Mouse (Mus musculus): ENCODE measurements around the gene Gm20388. TPM values are rescaled to one million over a fixed set of nuclear protein-coding genes. Genes with fewer than 3 reads are reported as not detected.

The Gm20388 gene
- total RNA-seq, 2 experiments from 2014 or later = 8.8 TPM

- DNase-seq (ENCODE audit: extremely low spot score in 1 of 2, low spot score in 1 of 2) = no peak
Observed at GRCm38 (mm10) chr8:123657826-123658225, 3747.2 kb downstream of the Gm20388 start.

DNA sequence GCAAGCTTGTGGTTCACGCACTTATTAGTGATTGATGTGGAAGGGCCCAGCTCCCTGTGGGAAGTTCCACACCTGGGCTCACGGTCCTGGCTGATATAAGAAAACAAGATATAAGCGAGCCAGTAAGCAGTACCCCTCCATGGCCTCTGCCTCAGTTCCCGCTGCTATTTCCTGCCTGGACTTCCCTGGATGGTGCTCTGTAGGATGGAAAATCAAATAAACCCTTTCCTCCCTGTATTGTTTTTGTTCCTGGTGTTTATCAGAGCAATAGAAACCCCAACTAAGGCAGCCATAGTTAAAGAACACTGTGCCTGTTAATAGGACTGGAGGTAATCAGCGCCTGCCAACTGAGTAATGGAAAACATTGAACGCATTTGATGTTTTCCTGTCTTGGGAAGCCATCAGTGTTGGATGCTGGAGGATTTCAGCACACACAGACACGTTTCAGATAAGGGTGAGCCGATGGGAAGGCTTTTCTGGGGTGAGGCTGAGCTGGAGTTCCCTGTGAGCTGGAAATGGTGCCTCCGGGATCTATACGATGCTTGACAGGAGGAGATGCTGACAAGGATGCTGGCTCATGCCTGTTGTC lies 3748.9 kb downstream of the Gm20388 start:
- no peak for DNase-seq (ENCODE audit: extremely low spot score in 1 of 2, low spot score in 1 of 2)

GRCm38 (mm10) chr8:123661515-123661914 lies 3750.9 kb downstream of the Gm20388 start:
- no peak for DNase-seq (ENCODE audit: extremely low spot score in 1 of 2, low spot score in 1 of 2)

DNA sequence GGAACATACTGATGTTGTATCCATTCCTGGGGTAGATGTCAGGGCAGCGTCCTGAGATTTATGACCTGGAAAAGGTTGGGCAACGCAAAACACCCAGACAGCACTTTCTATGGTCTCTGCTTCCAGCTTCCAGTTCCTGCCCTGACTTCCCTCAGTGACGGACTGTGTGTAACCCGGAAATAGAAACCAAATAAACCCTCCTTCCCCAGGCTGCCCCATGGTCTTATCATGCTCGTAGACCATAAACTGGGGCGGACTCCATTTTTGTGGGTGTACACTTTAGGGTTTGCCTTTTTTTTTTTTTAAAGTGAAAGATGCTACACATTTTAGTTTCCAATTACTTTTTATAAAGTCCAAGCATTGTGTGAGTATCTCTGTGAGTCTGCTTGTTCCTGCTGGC lies 3754.9 kb downstream of the Gm20388 start:
- no peak for DNase-seq (ENCODE audit: extremely low spot score in 1 of 2, low spot score in 1 of 2)

DNA sequence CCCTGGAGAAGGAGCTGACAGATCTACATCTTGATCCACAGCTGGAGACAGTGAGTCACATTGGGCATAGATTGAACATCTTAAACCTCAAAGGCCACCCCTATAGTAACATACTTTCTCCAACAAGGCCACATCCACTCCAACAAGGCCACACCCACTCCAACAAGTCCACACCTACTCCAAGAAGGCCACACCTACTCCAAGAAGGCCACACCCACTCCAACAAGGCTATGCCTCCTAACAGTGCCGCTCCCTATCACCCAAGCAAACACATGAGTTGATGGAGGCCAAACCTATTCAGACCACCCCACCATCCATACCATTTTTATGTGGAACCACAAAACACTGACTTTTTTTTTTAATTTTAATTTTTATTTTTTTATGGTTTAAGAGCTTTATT lies 3756.2 kb downstream of the Gm20388 start:
- DNase-seq (ENCODE audit: extremely low spot score in 1 of 2, low spot score in 1 of 2) = no peak

DNA sequence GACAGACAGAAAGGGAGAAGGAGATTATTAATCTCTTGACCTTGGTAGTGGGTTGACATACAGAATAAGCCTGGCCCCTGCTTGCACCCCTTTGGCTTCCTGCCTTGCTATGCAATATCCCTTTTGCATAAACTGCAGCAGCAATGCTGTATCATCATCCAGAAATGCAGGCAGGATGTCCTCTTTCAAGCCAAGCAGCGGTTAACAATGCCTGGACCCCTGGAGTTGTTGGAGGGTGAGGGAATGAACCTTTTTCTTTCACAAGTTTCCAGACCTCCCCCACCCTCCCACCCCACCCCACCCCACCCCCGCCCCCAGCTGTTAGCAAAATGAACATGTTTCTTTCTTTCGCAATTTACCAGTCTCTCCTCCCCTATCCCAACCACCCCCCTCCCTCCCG lies 3758.0 kb downstream of the Gm20388 start:
- no peak for DNase-seq (ENCODE audit: extremely low spot score in 1 of 2, low spot score in 1 of 2)

DNA sequence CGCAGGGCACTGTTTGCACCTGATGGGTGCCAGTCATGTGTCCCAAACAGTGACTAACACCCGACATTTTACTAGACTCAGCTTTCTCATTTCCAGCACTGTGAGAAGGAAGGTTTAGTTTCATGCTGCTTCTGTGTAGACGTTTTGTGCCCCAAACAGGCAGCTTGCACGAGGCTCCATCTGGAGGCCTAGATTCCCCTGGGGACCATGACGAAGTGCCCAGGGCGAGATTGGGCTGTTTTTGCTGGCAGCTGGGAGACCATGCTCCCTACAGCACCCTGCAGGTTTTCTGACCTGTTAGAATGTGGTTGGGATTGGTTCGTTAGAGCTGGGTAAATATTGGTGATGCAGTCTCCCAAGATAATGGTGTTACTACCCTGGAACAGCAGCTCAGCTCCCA lies 3760.1 kb downstream of the Gm20388 start:
- DNase-seq (ENCODE audit: extremely low spot score in 1 of 2, low spot score in 1 of 2) = no peak

GRCm38 (mm10) chr8:123671454-123671853 lies 3760.8 kb downstream of the Gm20388 start:
- DNase-seq (ENCODE audit: extremely low spot score in 1 of 2, low spot score in 1 of 2) = no peak

- DNase-seq (ENCODE audit: extremely low spot score in 1 of 2, low spot score in 1 of 2) = no peak
Observed at GRCm38 (mm10) chr8:123672648-123673047, 3762.0 kb downstream of the Gm20388 start.

- DNase-seq (ENCODE audit: extremely low spot score in 1 of 2, low spot score in 1 of 2) = no peak
Observed at GRCm38 (mm10) chr8:123675611-123676010, 3765.0 kb downstream of the Gm20388 start.

GRCm38 (mm10) chr8:123678390-123678789 lies 3767.7 kb downstream of the Gm20388 start:
- no peak for DNase-seq (ENCODE audit: extremely low spot score in 1 of 2, low spot score in 1 of 2)

GRCm38 (mm10) chr8:123682073-123682761 lies 3771.6 kb downstream of the Gm20388 start:
- no peak for DNase-seq (ENCODE audit: extremely low spot score in 1 of 2, low spot score in 1 of 2)

- no peak for DNase-seq (ENCODE audit: extremely low spot score in 1 of 2, low spot score in 1 of 2)
Observed at GRCm38 (mm10) chr8:123683321-123683720, 3772.7 kb downstream of the Gm20388 start.

DNA sequence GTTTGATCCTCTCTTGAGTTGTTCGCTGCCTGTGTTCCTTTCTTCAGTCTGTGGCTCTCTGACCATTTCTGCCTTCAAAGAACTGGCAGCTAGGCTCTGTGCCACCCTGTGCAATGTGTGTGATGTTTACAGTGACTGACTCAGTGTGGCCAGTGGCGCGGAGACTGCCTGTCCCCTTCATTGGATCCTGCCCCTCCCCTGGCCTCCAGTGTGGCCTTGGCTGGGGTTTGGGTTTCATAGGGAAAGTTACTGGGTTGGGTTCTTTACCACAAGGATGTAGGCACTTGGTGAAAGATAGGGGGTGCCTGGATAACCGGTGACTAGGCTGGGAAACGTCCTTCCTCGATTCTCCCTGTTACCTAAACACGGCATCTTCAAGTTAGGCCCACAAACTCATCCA lies 3774.2 kb downstream of the Gm20388 start:
- no peak for DNase-seq (ENCODE audit: extremely low spot score in 1 of 2, low spot score in 1 of 2)

DNA sequence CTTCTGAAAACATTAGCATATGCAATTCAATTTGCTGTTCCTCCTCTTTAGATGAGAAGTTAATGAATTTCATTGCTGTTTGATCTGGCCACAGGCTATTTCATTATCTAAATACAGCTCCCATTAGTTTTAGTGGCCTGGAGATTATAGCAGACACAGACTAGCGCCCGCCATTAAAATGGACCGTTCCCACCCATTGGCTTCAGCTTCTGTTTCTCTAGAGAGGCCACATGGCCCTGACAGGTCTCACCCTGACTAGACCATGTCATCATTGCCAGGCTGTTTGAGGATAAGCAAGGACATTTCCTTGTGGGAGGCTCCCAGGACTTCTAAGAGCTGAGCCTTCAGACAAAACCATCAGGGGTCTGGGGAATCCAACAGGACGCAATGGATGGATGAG lies 3774.8 kb downstream of the Gm20388 start:
- DNase-seq (ENCODE audit: extremely low spot score in 1 of 2, low spot score in 1 of 2) = no peak

DNA sequence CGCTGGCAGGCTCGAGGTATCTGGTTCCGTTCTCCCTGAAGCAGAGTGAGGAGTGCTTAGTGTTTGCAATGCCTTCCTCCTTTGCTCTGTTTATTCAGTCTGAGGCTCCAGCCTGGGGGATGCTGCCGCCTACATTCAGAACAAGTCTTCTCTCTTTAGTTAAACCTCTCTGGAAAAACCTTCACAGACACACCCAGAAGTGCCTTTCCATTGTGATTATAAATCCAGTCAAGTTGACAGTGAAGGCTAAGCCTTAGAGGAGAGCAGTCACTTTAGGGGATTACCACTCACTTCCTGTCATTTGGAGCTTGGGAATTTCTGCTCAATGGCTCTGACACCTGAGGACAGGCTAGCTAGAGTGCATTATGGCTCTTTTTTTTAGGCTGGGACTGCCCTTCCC lies 3777.2 kb downstream of the Gm20388 start:
- DNase-seq (ENCODE audit: extremely low spot score in 1 of 2, low spot score in 1 of 2) = no peak

- DNase-seq (ENCODE audit: extremely low spot score in 1 of 2, low spot score in 1 of 2) = no peak
Observed at GRCm38 (mm10) chr8:123692165-123692962, 3781.7 kb downstream of the Gm20388 start.

GRCm38 (mm10) chr8:123696167-123696566 lies 3785.5 kb downstream of the Gm20388 start:
- DNase-seq (ENCODE audit: extremely low spot score in 1 of 2, low spot score in 1 of 2) = no peak

- no peak for DNase-seq (ENCODE audit: extremely low spot score in 1 of 2, low spot score in 1 of 2)
Observed at GRCm38 (mm10) chr8:123697329-123697728, 3786.7 kb downstream of the Gm20388 start.

GRCm38 (mm10) chr8:123700399-123701070 lies 3789.9 kb downstream of the Gm20388 start:
- DNase-seq (ENCODE audit: extremely low spot score in 1 of 2, low spot score in 1 of 2) = no peak
